Mouse (Mus musculus) retina, adult 2 months (tissue): ENCODE measurements at regions not wholly inside any gene's neighbourhood (a gene's known extent, or its start where the extent isn't known, plus 50 kb on each side); places are given as distances from the start of the nearest gene placed in this dataset.

Experiments
- DNase-seq: peaks from one replicate; pipeline ENCODE4 v3.0.0-alpha.2; 2012; ENCODE audit warnings: low read depth, low spot score

DNA sequence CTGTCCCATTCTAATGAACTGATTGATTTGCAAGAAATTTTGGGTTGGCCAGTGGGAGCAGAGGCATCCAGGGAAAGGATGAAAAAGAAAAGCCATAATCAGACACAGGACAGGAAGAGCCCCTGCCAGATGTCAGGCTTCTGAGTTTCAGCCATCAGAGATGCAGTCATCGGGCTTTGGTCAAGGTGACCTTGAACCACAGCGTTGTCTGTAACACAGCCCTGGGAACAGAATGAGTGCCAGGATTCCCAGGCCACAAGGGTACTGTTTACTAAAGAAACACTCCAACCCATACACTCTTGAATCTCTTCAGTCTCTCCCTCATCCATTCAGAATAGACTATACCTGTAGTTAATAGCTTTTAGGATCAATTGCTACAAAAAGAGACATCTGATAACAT is 239.0 kb downstream of the Rplp1 start:
- DNase-seq: no peak

GRCm38 (mm10) chr9:61673575-61674203 is 240.7 kb downstream of the Rplp1 start:
- no peak for DNase-seq

DNA sequence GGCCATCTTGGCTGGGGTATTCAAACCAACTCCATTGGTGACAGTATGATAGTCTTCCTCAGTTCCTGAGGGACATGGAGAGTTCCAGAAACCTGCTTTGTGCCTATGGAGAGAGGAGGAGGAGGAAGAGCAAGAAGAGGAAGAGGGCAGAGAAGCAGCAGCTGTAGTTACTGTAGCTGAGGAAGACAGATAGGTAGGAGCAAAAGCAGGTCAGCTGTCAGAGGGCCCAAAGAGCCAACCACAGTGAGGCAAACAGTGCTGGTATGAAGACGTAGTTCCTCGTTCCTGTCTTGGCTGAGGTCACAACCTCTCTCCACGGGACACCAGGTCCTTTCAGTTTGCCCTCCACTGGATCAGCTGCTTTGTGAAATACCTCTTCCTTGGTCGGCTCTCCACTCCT is 243.4 kb downstream of the Rplp1 start:
- DNase-seq: no peak

- DNase-seq: no peak
Measured at GRCm38 (mm10) chr9:61669729-61670520, 244.4 kb downstream of the Rplp1 start.

- DNase-seq: no peak
Measured at GRCm38 (mm10) chr9:61668723-61669122, 245.6 kb downstream of the Rplp1 start.

GRCm38 (mm10) chr9:61668157-61668697 is 246.1 kb downstream of the Rplp1 start:
- no peak for DNase-seq

DNA sequence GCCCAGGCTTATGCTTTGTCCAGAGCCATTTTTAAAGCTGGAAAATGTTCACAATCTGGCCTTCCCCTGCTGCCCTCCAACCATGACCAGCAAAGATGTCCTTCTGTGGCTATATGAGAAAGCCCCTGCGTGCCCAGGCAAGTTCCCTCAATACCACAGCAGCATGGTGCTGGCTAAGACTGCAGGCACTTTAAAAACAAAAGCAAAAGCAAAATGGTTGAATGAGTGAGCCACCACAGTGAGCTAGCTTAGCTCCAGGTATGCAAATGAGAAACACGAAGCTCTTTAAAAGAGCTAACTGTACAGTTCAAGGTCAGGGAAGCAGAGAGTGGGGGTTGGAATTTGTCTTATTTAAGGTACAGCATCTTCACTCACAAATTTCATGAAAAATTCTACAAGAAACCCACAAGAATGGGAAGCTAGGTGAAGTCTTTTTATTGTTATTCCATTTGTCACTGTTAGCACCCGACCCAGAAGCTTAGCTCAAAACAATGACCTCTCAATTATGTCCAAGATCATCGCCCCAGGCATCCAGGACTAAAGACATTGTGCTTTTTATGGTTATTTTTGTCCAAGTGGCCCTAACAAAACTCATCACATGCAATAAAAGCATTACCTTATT is 246.8 kb downstream of the Rplp1 start:
- DNase-seq: no peak

DNA sequence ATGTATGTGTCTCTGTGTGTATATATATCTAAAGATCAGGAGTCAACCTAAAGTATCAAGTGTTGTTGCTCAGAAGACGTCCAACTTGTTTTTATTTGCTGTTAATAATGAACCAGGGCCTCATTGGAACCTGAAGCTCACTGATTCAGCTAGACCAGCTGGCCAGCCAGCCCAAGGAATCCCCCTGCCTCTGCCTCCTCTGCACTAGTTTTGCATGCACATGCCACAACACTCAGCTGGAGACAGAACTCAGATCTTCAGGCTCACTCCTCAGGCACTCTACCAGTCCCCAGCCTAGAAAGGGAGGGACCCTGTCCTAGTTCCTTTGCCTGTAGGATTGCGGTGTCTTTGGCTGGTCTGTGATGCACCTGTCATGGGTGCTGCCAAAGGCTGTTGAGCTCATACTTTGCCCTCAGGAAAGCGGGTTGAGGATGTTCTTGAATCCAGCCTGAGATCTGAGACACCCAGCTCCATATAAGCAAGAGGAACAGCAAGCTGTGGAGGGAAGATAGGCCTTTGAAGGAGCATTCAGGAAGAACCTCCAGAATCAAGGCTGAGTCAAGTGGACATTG is 247.5 kb downstream of the Rplp1 start:
- no peak for DNase-seq

GRCm38 (mm10) chr9:61666118-61666517 is 248.2 kb downstream of the Rplp1 start:
- no peak for DNase-seq

GRCm38 (mm10) chr9:61665254-61665653 is 249.1 kb downstream of the Rplp1 start:
- DNase-seq: no peak

DNA sequence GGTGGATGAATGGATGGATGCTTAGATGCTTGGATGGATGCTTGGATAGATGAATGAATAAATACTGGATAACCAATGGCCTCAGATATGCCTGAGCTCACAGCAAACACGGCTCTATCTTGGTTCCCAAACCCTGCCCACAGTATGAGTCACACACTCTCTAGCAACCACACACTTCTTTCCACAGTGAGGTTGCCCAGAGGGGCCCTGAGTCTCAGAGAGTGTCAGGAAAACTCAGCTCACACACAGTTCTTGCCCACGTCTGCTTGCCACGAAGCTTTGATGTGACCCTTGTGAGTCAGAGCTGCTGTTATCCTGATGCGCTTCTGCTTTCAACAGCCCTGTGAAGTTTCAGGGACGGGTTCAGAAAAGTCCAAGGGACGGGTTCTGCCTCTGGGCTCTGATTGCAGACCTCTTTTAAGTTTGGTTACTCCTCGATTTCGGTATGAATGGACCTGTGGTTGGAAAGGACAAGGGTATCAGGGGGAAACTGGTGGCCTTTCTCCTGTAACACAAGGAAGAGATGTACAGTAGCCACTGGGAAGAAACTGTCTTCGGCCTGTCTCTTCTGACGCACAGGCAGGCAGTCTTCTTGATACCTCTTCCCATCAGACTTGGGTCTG is 250.2 kb downstream of the Rplp1 start:
- no peak for DNase-seq

DNA sequence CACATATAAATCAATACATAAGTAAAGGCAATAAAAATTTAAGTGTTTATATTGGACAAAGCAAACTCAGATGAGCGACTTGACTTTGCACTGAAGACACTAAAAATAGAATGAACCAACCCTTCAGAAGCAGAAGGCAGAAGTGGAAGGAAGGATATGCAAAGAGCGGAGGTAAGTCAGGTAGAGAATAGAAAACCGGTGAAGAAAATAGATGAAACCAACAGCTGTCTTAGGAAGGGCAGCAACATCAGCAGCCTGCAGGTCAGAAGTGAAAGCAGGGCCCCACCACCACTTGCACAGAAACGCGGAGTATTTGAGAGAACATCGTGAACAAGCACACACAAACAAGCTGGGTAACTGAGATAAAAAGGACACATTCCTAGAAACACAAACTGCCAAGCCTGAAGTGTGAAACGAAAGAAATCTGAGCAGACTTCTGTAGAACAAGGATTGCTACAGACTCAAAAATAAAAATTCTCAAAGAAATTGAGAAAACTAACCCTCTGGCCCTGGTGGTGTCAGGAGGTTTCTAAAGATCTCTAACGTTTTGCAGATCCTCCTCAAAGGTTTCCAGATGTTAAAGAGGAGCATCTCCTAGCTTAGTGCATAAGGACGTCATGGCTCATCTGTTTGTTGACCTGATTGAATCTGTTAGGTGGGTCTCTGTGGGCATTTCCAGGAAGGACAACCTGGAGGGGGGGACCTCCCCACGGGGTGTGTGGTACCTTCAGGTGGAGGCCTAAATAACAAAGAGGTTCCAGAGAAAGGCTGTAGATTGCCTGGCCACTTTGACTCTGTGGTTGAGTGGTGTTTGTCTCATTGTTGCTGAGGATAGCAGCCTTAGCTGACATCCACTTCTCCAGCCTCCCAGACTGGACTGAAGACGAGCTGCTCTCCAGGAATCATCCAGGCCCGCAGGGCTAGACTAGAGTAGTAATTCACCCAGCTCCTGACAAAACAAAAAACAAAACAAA is 252.0 kb downstream of the Rplp1 start:
- DNase-seq: no peak

DNA sequence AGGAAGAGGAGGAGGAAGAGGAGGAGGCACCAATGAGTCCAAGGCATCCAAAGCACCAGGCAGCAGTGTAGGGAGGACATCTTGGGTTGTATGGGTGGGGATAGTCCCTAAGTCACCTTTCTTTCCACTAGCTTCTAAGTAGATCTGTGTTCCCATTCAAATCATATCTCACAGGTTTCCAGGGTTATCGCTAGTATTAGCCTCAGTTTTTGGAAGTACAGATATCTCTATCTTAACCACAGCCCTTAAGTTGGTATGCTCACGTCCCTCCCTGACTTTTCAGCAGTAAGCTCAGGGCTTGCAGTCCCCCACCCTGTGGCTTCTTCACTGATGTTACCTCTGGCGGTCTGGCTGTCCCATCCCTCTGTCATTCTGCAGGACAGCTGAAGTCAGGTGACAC is 254.2 kb downstream of the Rplp1 start:
- DNase-seq: no peak

DNA sequence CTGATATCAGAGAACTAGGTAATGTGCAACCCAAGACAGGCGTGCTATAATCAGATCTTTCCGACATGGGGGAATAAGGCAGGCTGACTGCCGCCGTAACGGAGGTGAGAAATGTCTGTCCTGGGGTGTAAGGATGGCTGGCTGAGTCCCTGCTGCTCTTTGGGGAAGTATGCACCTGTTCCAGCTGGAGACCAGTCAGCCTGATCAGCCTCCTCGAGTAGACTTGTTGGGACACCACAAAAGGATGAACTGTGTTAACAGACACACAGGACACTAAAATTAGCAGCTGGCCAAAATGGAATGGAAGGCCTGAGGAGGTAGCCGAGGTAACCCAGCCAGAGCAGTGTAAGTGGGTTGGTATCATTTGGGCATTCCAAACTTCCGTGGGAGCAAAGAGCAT is 256.3 kb downstream of the Rplp1 start:
- no peak for DNase-seq

DNA sequence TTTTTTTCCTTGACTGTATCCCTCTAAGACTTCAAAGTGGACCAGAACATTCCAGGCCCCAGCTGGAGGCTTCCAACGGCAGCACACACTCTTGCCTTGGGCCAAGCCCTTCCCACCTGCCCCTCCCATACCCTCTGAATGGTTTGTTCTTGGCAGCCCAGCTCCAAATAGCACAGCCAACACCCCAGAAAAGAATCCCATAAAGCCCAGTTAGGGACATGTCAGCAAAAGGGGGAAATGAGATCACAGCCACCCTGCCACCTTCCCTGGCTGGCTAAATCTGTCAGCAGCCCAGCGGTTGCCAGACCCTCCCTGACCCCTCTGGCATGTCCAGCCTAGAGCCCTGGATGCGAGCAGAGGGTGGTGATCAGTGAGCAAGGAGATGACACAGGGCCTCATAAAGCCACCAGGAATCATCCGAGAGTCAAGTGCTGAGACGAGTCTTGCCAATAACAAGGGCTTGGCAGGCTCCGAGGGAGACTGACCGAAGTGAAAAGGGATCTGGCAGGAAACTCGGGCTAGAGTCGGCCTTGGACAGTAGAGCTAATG is 258.8 kb downstream of the Rplp1 start:
- DNase-seq: no peak

DNA sequence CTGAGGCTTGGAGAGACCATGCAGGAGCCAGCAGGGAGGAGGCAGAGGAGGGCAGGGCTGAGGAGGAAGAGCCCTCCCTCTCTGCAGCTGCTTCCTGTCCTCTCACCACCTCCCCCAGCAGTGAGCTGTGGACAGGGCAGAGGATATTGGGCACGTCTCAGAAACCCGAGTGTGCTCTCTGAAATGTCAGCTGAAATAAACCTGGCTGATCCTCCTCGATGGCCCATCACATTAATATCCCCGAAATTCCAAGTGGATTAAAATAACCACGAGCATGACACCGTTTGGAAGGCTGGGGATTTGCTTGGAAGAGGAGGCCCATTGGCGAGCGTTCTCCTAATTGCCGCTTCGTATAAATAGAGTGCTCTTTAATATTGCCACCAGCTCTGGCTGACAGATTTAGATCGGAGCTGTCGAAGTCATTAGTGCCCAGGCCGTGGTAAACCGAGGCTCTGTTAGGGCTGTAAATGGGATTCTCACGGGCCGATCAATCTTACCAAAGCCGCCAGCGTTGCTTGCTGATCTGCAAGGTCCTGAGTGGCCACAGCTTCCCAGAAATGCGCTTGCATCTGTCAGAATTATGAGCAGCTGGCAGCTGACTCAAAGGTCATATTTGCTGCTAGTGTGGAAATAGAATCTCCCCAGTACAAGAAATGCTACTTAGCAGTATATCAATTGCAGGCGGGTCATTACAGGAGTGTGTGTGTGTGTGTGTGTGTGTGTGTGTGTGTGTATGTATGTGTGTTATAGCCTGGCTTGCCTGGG is 268.5 kb downstream of the Rplp1 start:
- no peak for DNase-seq

DNA sequence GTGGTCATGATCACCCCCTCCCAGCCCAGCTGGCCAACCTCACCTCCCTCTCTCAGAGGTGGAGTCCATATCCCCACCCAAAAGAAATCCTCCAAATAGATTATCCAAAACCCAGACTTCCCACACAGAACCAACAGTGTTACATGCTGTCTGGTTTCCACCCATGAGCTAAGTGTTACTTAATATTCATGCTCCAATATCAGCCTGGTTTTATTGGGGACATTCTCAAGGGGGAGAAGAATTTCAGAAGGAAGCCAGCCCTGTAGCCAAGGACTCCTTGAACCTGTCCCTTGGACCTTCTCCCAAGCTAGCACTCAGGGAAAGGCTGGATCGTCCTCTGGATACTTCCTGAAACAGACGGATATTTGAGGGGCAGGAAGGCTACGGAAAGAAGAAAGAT is 268.6 kb downstream of the Tle3 start:
- DNase-seq: no peak

GRCm38 (mm10) chr9:61638908-61639307 is 266.7 kb downstream of the Tle3 start:
- no peak for DNase-seq

GRCm38 (mm10) chr9:61633936-61634335 is 261.8 kb downstream of the Tle3 start:
- no peak for DNase-seq

- DNase-seq: no peak
Measured at GRCm38 (mm10) chr9:61632602-61633001, 260.4 kb downstream of the Tle3 start.
